Mouse (Mus musculus) lung, embryonic 15.5 days (tissue): Measurements from ENCODE around the gene Chrna1. TPM values are rescaled to one million over a fixed set of nuclear protein-coding genes. Genes with fewer than 3 reads are reported as not detected.

ENCODE experiments used
- ATAC-seq: fragments of 200-750 bp; cut with Nextera tagmentation; 2 replicates; pipeline ENCODE4 v1.8.0; 2017; ENCODE audit warnings: moderate number of reproducible peaks, borderline replicate concordance; ENCODE audit not compliant: low FRiP score, low TSS enrichment; ENCODE audit errors: extremely low read depth
- H3K27ac ChIP-seq: fragments of 300-500 bp; sonication (generic); 2 replicates; pipeline ENCODE4 v1.5.1; 2015; ENCODE audit warnings: moderate library complexity, mild to moderate bottlenecking, inconsistent platforms
- H3K27me3 ChIP-seq: fragments of 300-500 bp; sonication (generic); 2 replicates; pipeline ENCODE4 v1.6.1; 2015; ENCODE audit warnings: inconsistent platforms
- H3K36me3 ChIP-seq: fragments of 300-500 bp; sonication (generic); 2 replicates; pipeline ENCODE4 v1.6.1; 2015; ENCODE audit warnings: inconsistent platforms
- H3K4me1 ChIP-seq: fragments of 300-500 bp; sonication (generic); 2 replicates; pipeline ENCODE4 v1.6.1; 2015; ENCODE audit warnings: inconsistent platforms
- H3K4me2 ChIP-seq: fragments of 300-500 bp; sonication (generic); 2 replicates; pipeline ENCODE4 v1.6.1; 2015; ENCODE audit warnings: inconsistent platforms, mild to moderate bottlenecking, moderate library complexity
- H3K4me3 ChIP-seq: fragments of 300-500 bp; sonication (generic); 2 replicates; pipeline ENCODE4 v1.5.1; 2015; ENCODE audit warnings: mild to moderate bottlenecking, inconsistent platforms
- H3K9ac ChIP-seq: fragments of 300-500 bp; sonication (generic); 2 replicates; pipeline ENCODE4 v1.6.1; 2015; ENCODE audit warnings: inconsistent platforms
- H3K9me3 ChIP-seq: fragments of 300-500 bp; sonication (generic); 2 replicates; pipeline ENCODE4 v1.6.1; 2016; ENCODE audit warnings: inconsistent platforms
- WGBS: fragments of 180-500 bp; shearing (Covaris S2); methylation state at CpG from one replicate; pipeline ENCODE4 v1.1.7; 2015; 5-methylcytosine and 5-hydroxymethylcytosine counted together
- polyA plus RNA-seq: library from polyadenylated mRNA; unstranded; fragments of >200 nt; fragmentation: Nextera tagmentation; extraction: Ambion mirVana; gene quantifications from 2 replicates; pipeline ENCODE4 v1.2.1, GENCODE M21; 2015

The Chrna1 gene
- polyA plus RNA-seq, 1 experiment from 2014 or later: 0.19 TPM

DNA sequence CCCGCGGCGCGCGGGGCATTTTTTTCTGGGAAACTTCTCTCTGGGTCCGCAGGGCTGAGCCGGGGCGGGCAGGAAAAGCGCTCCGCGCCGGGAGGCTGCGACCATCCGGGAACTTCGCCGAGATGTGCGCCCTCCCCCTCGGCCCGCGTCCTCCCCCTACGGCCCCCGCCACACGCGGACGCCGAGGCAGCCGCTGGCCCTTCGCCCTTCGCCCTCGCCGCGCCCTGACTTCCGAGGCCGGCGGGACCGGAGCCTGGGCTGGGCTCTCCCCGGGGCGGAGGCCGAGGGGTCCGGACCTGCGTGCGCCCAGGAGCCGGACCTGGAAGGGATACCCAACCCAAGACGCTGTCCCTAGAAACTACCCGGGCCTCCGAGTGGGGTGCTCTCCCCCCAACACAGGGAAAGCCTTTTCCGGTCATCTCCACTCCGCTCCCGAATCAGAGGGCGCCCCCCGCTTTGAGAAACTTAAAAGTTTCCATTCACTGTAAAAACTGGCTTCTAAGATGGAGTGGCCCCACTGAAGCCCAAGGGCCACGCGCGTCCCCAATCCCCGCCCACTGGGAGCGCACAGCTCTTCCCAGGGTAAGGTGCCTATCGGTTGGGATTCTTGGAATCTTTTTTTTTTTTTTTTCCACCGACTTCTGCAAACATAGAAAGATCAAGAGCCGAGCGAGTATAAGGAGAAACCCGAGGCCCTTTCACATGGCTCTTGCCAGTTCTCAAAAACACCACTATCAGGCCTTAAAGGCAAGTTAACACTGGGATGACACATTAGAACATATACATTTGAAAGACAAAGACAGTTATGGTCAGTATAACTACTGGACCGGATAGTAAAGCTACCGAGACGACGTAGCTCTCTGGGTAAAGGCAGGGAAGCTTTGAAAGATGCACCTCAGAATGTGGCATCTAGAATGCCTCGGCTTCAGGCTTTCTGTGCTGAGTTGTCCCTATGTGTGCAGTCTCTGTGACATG lies 50.5 kb downstream of the Chrna1 start, which contains the start of gene Wipf1:
Gene Wipf1 (minus strand): TSS at position 379 of the 975 bp plus-strand sequence.
- Histone ChIP-seq H3K27ac (peak within 1 kb of the TSS; percentile 85), H3K9me3 (no peaks in the 10 kb centered on the region), H3K4me3 (peak within 1 kb of the TSS; percentile 85), H3K27me3 (no peaks in the 10 kb centered on the region), H3K36me3 (no peaks in the 10 kb centered on the region), H3K9ac (peak within 1 kb of the TSS; percentile 90), H3K4me1 (peaks cover 15% of the 10 kb centered on the region), H3K4me2 (peak within 1 kb of the TSS; percentile 80)
- WGBS: 1% methylated on average over 61 of the region's 66 CpGs
- ATAC-seq: peak; percentile 86

- Histone ChIP-seq H3K4me2 (peak overlapping the region; percentile 80), H3K27ac (peak overlapping the region; percentile 85), H3K36me3 (no peaks in the 10 kb centered on the region), H3K9me3 (no peaks in the 10 kb centered on the region), H3K4me3 (peak overlapping the region; percentile 85), H3K27me3 (no peaks in the 10 kb centered on the region), H3K9ac (peak overlapping the region; percentile 90), H3K4me1 (peaks cover 15% of the 10 kb centered on the region)
- 2% methylated on average over 53 of the region's 59 CpGs for WGBS
- peak; percentile 28 for ATAC-seq
Measured at GRCm38 (mm10) chr2:73528516-73529355, 51.4 kb downstream of the Chrna1 start.

DNA sequence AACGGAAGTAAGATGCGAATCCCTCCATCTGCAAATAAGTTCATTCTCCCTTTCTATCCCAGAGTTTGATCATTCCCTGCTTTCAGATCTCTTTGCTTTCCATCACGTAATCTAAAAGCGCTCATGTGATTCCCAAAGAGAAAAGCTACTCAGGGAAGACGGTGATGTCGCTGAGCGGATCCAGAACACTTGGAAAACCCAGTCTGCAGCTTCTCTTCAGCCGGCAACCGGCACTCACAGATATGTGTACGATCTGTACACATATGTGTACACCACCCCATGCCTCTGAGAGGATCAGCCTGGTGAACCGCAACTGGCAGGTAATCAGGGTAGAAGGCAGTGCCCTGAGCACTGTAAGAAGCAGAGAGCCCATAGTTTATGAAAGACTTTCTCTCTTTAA lies 52.2 kb downstream of the Chrna1 start:
- Histone ChIP-seq H3K27ac (no peak overlapping the region), H3K9ac (no peak overlapping the region), H3K4me1 (peaks cover 22% of the 10 kb centered on the region), H3K9me3 (no peaks in the 10 kb centered on the region), H3K27me3 (no peaks in the 10 kb centered on the region), H3K4me2 (peak overlapping the region; percentile 80), H3K4me3 (peak overlapping the region; percentile 85), H3K36me3 (no peaks in the 10 kb centered on the region)
- 67% methylated on average over 11 of the region's 11 CpGs for whole genome bisulfite sequencing
- ATAC-seq: no peak

GRCm38 (mm10) chr2:73526691-73527090 lies 53.4 kb downstream of the Chrna1 start:
- Histone ChIP-seq H3K4me1 (peaks cover 34% of the 10 kb centered on the region), H3K4me2 (peak overlapping the region; percentile 28; the same call in 1 of the 2 replicates), H3K27me3 (no peaks in the 10 kb centered on the region), H3K9ac (no peak overlapping the region), H3K9me3 (no peaks in the 10 kb centered on the region), H3K36me3 (no peaks in the 10 kb centered on the region), H3K27ac (0 out of 2 replicates have a peak overlapping the region, but pooled peaks have one; percentile 29), H3K4me3 (no peak overlapping the region)
- ATAC-seq: no peak
- WGBS: 56% methylated on average over 9 of the region's 9 CpGs

GRCm38 (mm10) chr2:73522891-73523290 lies 57.2 kb downstream of the Chrna1 start:
- 53% methylated on average over 8 of the region's 8 CpGs for WGBS
- Histone ChIP-seq H3K4me2 (0 out of 2 replicates have a peak overlapping the region, but pooled peaks have one; percentile 16), H3K27me3 (no peaks in the 10 kb centered on the region), H3K27ac (peak overlapping the region; percentile 27; the same call in 1 of the 2 replicates), H3K36me3 (no peaks in the 10 kb centered on the region), H3K9ac (no peak overlapping the region), H3K4me3 (no peak overlapping the region), H3K9me3 (no peaks in the 10 kb centered on the region), H3K4me1 (peaks cover 28% of the 10 kb centered on the region)
- ATAC-seq: no peak

DNA sequence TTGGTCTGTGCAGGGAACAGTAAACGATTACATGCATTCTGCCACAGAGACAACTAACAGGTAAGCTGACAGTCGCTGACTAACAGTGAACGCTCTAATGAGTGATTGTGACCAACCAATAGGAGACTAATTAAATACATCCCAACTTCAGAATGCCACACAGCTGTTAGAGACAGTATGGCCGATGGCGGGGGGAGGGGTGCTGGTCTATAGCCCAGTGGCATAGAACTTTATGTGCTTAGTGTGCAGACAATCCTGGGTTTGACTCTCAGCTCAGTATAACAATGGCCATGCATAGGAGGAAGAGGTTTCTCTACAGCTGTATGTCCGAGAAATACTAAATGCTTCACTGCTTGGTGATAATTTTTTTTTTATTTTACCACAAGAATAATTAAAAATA lies 57.8 kb downstream of the Chrna1 start:
- Histone ChIP-seq H3K4me1 (peaks cover 25% of the 10 kb centered on the region), H3K4me3 (no peak overlapping the region), H3K4me2 (no peak overlapping the region), H3K36me3 (no peaks in the 10 kb centered on the region), H3K27me3 (no peaks in the 10 kb centered on the region), H3K9ac (no peak overlapping the region), H3K9me3 (no peaks in the 10 kb centered on the region), H3K27ac (no peak overlapping the region)
- WGBS: 65% methylated on average over 6 of the region's 6 CpGs
- ATAC-seq: no peak

DNA sequence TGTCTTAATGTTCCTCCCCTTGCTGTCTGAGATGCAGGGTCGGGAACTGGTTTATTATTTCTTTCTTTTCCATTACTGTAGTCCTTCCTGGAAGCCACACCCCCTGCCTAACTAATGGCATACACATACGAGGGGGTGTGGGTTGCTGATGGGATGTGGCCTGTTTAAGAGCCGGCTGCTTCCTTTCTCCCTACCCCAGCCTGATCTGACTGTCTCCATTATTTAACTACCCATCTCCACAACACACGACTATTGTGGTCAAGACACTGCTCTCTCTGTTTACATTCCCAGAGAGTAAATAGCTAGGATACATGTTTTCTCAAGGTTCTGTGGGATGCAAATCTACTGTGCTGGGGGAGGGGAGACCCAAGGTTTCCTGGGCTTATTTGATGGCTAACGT lies 58.4 kb downstream of the Chrna1 start:
- Histone ChIP-seq H3K4me3 (no peak overlapping the region), H3K36me3 (no peaks in the 10 kb centered on the region), H3K27me3 (no peaks in the 10 kb centered on the region), H3K4me1 (peaks cover 22% of the 10 kb centered on the region), H3K4me2 (no peak overlapping the region), H3K27ac (no peak overlapping the region), H3K9me3 (no peaks in the 10 kb centered on the region), H3K9ac (no peak overlapping the region)
- ATAC-seq: no peak; the same call in 1 of the 2 replicates
- 24% methylated on average over 5 of the region's 5 CpGs for WGBS

GRCm38 (mm10) chr2:73518966-73519365 lies 61.2 kb downstream of the Chrna1 start:
- no peaks in the 10 kb centered on the region for H3K27me3 ChIP-seq
- no peak overlapping the region for H3K4me3 ChIP-seq
- 68% methylated on average over 5 of the region's 5 CpGs for WGBS
- no peak overlapping the region for H3K27ac ChIP-seq
- no peak for ATAC-seq
- no peaks in the 10 kb centered on the region for H3K9me3 ChIP-seq
- H3K36me3 ChIP-seq: no peaks in the 10 kb centered on the region
- no peak overlapping the region for H3K9ac ChIP-seq
- H3K4me2 ChIP-seq: no peak overlapping the region
- peaks cover 22% of the 10 kb centered on the region for H3K4me1 ChIP-seq

DNA sequence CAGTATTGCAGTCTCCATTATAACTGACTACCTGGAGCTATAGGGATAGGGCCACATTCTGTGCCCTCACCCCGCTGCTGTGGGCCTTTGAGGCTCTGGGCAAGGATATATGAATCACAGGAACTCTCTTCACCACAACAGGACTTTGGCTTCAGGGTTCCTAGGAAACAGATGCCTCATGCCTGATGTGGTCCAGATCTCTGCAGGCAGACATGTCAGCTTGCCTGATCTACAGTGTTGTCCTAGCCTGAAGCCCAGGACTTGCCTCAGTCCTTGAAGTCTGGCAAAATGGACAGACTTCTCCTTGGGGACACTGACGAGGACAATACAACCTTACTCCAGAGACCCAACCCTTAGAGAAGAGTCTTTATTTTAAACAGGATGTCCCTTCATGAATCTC lies 61.8 kb downstream of the Chrna1 start:
- Histone ChIP-seq H3K27me3 (no peaks in the 10 kb centered on the region), H3K27ac (no peak overlapping the region), H3K4me1 (peaks cover 18% of the 10 kb centered on the region), H3K4me2 (no peak overlapping the region), H3K4me3 (no peak overlapping the region), H3K36me3 (no peaks in the 10 kb centered on the region), H3K9me3 (no peaks in the 10 kb centered on the region), H3K9ac (no peak overlapping the region)
- no peak for ATAC-seq
- WGBS: 88% methylated on average over 2 of the region's 2 CpGs

- H3K4me3 ChIP-seq: no peak overlapping the region
- 86% methylated on average over 6 of the region's 6 CpGs for WGBS
- H3K9ac ChIP-seq: no peak overlapping the region
- no peak for ATAC-seq
- H3K4me2 ChIP-seq: no peak overlapping the region
- H3K9me3 ChIP-seq: no peaks in the 10 kb centered on the region
- no peak overlapping the region for H3K27ac ChIP-seq
- no peaks in the 10 kb centered on the region for H3K27me3 ChIP-seq
- no peaks in the 10 kb centered on the region for H3K36me3 ChIP-seq
- peaks cover 10% of the 10 kb centered on the region for H3K4me1 ChIP-seq
Measured at GRCm38 (mm10) chr2:73514178-73514577, 66.0 kb downstream of the Chrna1 start.
